Mouse (Mus musculus) bone marrow, adult 2 months (tissue): ENCODE results near the gene Sesn3.

Experiments used
- CTCF ChIP-seq: fragments of 200-500 bp; IDR thresholded peaks from 2 replicates; pipeline ENCODE4 v1.5.1; 2011; ENCODE audit warnings: low read length, control low read depth; ENCODE audit not compliant: control insufficient read depth, insufficient read depth
- POLR2A ChIP-seq: fragments of 200-500 bp; IDR thresholded peaks from 2 replicates; pipeline ENCODE4 v1.6.1; 2011; ENCODE audit warnings: low read depth, mild to moderate bottlenecking, control low read depth, low read length, borderline replicate concordance; ENCODE audit not compliant: control insufficient read depth

DNA sequence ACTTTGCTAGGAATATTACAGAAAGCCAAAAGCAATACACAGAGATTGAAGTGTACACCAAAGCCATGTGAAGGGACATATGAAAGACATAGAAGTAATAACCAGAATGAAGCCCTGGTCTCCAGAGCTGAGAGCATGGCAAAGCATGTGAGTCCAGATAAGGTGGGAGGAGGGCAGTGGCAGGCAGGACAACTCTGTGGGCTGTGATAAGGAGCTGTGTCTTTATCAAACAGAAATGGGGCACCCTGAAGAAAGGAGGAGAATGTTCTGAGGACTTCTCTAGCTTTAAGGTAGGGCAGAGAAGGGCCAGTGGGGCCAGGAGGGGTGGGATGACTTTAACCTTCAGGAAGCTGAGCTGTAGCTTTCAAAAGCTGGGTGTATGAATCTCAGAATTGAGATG is 94.4 kb downstream of the Sesn3 start:
- TF ChIP-seq CTCF, result no peak
- no peak for TF ChIP-seq POLR2A
